Mouse (Mus musculus): Measurements from ENCODE around the gene Nox1. TPM values are rescaled to one million over a fixed set of nuclear protein-coding genes. Genes with fewer than 3 reads are reported as not detected.

The Nox1 gene
- total RNA-seq, 2 experiments from 2014 or later, result 0.41 to 0.71 TPM

DNA sequence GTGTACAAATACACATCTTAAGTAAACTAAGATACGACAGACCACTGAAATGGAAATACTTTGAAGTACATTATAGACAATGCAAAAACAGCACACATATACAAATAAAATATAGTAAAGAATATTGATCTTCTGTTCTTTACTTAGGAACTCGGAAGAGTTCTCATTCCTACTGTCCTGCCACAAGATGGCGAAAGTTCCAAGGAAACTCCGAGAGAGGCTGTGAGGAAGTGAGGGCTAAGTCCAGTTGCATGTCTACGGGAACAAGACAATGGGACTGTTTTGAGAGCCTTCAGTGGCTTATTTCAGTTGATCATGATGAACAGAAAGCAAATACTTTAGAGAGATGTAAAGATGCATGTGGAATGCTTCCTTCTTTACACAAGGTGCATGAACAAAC, 89.5 kb downstream of the Nox1 start:
- peak in 1 of 2 experiments; percentile 6 for DNase-seq (ENCODE audit: low spot score in 2 of 2)

DNA sequence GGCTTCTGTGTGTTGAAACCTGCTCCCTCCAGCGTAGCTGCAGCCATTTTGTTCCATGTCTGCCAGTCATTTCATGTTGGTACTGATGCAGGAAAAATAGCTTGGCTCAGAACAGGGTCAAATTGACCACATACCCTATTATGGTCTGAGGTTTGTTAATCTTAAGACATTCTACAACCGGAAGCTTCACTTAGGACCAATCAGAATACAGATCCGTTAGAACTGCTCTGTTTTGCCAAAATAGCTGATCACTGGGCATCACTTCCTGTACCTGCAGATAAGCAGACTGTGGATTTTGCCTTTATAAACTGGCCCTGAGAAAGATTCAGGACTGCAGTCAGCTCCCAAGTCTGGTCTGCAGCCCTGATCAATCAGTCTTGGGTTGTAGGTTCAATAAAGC, 93.2 kb downstream of the Nox1 start:
- no peak for DNase-seq (ENCODE audit: low spot score in 2 of 2)

DNA sequence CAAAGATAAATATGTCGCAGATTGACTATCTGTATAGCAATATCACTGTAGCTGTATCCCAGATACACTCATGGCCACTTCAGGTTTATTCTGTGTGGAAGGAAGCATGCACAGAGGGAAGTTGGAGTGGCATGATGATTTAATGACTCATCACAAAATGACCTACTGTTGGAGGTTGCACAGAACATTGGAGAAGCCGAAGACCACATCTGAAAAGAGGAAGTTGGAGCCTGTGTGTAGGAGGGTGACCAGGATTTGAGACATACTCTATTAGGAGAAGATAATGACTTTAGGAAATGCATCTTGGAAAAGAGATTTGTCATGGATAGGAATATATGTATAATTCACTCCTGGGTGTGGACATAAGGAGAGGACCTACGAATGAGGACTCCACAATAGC, 105.3 kb downstream of the Nox1 start:
- no peak for DNase-seq (ENCODE audit: low spot score in 2 of 2)

DNA sequence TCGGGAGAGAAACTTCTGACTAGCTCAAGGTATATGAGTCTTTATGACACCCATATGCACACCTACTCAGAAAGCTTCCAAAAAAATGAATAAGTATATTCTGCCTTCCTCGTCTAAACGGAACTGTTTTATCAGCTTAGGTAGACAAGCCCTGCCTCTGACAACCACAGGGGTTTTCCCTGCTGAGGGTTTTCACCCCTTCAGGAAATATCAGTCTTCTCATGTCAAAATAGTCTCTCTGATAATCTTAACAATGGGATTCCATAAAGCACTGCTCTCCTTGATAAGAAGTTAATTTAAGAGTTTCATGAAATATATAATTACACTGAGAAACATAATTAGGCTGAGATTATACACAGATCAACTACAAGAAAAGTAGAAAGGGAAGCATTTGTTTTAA, 110.0 kb downstream of the Nox1 start:
- DNase-seq (ENCODE audit: low spot score in 2 of 2), result no peak

DNA sequence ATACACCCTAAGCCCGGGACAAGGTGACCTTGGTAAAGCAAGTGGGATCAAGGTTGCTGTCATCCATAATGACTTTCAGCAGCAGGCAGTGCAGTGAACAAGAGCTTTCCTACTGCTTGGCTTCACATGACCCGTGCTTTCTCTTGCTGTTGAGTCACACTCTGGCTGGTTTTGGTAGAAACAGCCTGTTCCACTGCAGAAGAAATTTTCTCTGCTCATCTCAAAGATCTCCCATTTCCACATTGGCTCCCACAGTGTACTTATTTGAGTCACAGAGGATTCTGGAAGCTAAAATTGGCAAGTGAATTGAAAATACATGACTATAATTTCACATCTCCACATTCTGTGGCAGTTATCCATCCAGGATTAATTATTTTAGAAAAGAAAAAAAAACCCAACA, 119.1 kb downstream of the Nox1 start:
- no peak for DNase-seq (ENCODE audit: low spot score in 2 of 2)

DNA sequence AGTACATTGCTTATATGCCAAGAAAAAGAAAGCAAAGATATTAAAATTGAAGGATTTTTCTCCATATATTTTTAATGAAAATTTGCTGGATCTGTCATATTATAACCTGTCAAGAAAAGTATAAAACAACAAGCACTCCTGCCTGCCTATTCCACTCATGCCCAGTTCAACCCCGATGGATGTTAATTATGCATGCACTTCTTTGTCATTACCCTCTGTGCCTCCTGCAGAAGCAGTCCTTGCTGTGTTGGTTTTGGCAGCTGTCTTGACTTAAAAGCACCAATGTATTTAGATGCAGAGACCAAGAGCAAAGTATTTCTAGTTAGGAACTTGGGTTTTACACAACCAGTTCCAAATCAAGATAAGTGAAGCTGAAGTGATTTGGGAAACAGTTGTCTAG, 136.3 kb downstream of the Nox1 start:
- no peak for DNase-seq (ENCODE audit: low spot score in 2 of 2)

DNA sequence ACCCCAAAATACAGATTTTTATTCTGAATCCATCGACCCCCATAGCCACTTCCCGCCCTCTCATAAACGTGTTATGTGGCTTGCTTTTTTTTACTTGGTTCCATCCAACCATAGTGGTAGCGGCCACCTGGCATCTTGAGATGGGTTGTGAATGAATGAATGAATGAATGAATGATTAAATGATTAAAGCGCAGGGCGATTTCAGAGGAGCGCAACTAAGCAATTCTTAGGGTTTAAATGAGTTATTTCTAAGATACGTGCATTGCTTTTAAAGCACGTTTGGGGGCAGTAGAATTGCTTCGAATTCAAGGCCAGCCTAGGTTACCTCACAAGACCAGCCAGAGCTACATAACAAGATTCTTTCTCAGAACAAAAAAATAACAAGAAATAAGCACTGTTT, 162.0 kb downstream of the Nox1 start:
- DNase-seq (ENCODE audit: low spot score in 2 of 2), result no peak

DNA sequence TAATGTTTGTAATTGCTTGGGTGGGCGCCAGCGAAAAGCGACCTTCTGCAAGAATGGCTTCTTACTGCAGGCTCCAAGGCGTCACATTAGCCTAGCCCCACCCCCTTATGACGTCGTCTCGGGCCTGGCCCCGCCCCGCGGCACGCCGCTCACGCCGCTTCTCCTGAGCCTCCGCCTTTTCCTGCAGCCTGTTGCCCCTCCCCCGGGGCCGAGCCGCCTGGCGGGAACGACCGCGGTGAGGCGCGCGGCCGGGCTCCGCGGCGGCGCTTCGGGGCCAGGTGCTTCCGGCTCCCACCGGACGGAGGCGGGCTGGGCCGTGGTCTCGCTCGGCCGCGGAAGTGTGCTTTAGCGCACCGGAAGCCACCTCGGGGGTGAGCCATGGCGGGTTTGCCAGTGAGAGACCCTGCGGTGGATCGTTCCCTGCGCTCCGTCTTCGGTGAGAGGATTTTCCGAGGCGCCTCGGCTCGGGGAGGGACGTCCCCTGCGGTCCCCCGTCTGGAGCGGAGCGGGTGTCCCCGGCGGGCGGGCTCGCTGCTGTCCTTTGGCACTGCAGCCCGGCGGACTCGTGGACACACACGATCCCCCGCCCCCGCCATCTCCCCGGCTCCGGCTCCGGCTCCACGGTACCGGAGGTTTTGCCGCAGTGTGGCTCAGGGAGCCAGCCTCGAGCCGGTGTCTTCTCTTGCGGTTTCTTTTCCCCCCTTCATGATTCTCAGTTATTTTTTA, 162.6 kb downstream of the Nox1 start, which contains the start of gene Cstf2:
Cstf2 (plus strand) TSS at position 201 of the 726 bp plus-strand sequence.
- DNase-seq (ENCODE audit: low spot score in 2 of 2), result peak; percentile 83 to 92

DNA sequence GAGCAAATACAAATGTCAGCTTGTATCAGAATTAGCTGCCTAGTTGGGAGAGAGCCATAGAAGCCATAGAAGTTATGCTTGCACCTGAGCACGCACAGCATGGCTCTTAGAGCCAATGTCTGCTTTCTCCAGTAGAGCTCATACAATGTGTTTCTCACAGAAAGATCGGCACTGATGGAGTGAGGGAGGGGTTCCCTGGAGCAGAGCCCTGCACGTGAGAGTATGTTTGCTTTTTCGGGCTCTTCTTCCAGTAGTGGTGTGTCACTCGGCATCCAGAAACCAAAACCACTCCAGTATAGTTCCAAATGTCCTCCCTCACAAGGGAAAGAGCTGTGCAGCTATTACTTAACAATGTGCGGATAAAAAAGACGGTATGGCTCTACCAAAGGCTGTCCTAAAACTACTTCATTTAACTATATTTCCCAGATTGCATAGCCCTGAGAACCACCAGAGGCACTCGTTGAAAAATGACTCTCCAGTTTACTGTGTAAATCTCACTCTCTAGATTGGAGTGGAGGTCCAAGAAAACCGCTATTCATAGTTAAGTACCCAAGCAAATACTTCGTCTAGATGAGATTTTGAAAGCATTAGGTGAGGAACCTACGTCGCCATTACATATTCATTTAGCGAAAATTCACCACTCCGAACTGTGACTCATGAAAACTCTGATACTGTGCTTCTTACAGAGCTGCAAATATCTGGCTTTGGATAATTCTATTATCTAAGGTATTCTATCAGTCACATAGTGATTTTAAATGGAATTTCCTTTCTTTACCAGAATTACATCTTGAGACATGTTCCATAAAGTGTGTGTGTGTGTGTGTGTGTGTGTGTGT, 163.5 kb downstream of the Nox1 start:
- no peak for DNase-seq (ENCODE audit: low spot score in 2 of 2)

DNA sequence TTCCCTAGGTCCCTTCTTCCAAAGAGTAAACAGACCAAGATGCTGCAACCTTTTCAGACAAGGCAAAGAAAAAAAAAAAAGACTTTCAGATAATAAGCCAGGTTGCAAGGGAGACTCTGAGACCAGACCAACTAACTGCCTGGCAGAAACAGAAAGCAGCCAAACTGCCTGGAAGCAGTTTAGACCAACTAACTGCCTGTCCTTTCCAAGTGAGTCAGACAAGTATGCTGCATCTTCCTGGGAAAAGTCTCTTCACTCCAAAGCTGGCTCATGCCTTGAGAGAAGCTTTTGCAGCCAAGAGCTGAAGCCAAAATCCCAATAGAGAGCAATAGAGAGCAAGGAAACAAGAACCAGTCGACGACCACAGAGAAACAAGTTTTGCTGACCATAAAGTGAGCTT, 164.9 kb downstream of the Nox1 start:
- DNase-seq (ENCODE audit: low spot score in 2 of 2), result no peak

DNA sequence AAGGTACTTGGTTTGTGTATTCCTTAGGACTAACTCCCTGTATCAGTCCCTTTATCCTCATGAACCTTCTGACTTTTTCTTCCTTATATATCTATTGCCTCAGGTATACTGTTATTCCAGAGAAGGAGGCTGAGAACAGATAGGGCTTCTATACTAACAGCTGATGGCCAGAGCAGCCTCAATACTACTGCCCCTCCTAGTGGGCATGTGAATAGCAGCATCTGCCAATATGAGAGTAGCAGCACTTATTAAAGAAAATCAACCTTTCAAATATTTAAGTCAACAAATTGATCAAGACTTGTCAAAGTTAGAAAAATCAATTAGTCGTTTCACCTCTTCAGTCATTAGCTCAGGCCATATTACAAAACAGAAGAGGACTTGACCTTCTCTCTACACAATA, 172.8 kb downstream of the Nox1 start:
- DNase-seq (ENCODE audit: low spot score in 2 of 2), result no peak

Small RNAs within 50 kb of the gene (microRNA-seq; reads per million reads assigned to microRNA genes)
- gene Mir3112, result not detected

Other genes with a start within 250 kb of the Nox1 start
- gene Sytl4, start 240.1 kb downstream of the Nox1 start, total RNA-seq (2021), result 1 to 10 TPM; 1.1 to 1.2 TPM
- gene Cstf2, start 162.8 kb downstream of the Nox1 start, total RNA-seq (2021), result 10 to 100 TPM; 29.7 to 34.1 TPM
- 1 to 10 TPM in 1 of 2 experiments, under 1 TPM in 1; 0.69 to 1.5 TPM for gene Xkrx, start 59.9 kb downstream of the Nox1 start, total RNA-seq (2021)
- not detected for gene Arl13a, start 34.5 kb downstream of the Nox1 start, total RNA-seq (2021)
- gene Trmt2b, start 55.0 kb upstream of the Nox1 start, total RNA-seq (2021), result 10 to 100 TPM; 10.4 to 14.3 TPM
- gene Tmem35a, start 73.3 kb upstream of the Nox1 start, total RNA-seq (2021), result 1 to 10 TPM; 2.0 to 2.5 TPM
- 1 to 10 TPM; 5.9 to 7.6 TPM for gene Cenpi, start 86.1 kb upstream of the Nox1 start, total RNA-seq (2021)
- 10 to 100 TPM; 12.6 to 17.3 TPM for gene Drp2, start 182.6 kb upstream of the Nox1 start, total RNA-seq (2021)

Measured in gastrocnemius, postnatal 4 days (tissue).